Mouse (Mus musculus): ENCODE data around the gene Slc44a5.

Gene Slc44a5

GRCm38 (mm10) chr3:154297499-154297898, 324.3 kb downstream of the Slc44a5 start:
- no peak for DNase-seq (ENCODE audit: low read depth in 2 of 2, low spot score in 2 of 2)

- DNase-seq (ENCODE audit: low read depth in 2 of 2, low spot score in 2 of 2), result no peak
Observed at GRCm38 (mm10) chr3:154298490-154298889, 325.3 kb downstream of the Slc44a5 start.

- DNase-seq (ENCODE audit: low read depth in 2 of 2, low spot score in 2 of 2), result no peak
Observed at GRCm38 (mm10) chr3:154300006-154300405, 326.8 kb downstream of the Slc44a5 start.

- DNase-seq (ENCODE audit: low read depth in 2 of 2, low spot score in 2 of 2), result no peak
Observed at GRCm38 (mm10) chr3:154301102-154301501, 327.9 kb downstream of the Slc44a5 start.

- DNase-seq (ENCODE audit: low read depth in 2 of 2, low spot score in 2 of 2), result no peak
Observed at GRCm38 (mm10) chr3:154305163-154305884, 332.1 kb downstream of the Slc44a5 start.

DNA sequence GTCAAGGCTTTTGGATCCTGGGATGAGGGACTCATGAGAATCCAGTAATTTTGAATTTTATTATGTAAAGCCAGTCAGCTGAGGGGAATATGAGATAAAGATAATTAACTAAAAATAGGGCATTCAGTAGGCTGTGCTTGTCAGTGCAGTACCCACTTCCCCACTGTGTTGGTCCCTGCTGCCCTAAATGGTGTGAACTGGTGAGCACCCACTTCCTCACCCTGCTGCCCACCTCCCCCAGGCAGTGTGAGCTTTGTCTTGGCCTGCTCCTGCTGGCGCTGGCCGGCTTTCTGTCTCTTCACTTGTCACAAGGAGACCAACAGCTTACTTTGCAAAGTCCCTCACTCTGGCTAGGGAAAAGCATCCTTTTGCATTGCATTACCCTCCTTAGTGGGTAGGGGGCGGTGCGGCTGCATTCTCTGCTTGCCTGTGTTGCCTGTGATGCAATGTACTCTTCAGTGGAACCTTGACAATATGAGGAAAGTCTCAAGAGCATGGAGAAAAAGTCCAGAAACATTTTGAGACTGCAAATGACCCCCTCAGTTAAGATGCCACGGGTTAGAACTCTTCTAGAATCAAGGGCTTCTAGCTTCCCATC, 344.5 kb downstream of the Slc44a5 start:
- no peak for DNase-seq (ENCODE audit: low read depth in 2 of 2, low spot score in 2 of 2)
